ENCODE assay signal across 8 mouse cellular contexts in the genomic region with DNA sequence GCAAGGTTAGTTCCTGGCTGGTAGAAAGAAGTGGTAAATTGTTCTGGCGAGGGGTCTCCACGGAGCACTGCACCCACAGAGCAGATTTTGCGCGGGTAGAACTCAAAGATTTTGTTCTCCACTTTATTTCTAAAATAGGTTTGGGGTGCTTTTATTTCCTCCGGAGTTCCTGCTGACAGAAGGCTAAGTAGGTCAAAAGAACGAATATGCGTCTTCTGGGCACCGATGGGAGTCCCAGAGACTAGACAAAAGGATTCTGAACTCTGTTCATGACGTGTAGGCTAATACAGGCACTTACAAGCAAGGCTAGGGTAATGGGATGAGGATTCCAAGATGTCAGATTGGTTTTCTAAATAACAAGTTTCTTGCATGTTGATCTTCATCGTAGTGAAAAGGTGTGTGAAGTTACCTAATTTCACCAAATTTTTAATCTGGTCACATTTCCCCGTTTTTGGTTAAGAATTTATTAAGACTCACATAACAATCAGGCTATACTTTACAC. TPM values are rescaled to one million over a fixed set of nuclear protein-coding genes. Genes with fewer than 3 reads are reported as not detected.
DNase-seq lines count a peak whose midpoint lies in the region; ATAC-seq lines count a peak whose summit lies in the region.

No protein-coding gene starts in this region.

- H3K4me2 ChIP-seq in kidney, embryonic 14.5 days (replicated peaks; ENCODE audit: low read depth, low read length), result peak overlapping the region; percentile 73
- peak overlapping the region; percentile 72 for H3K4me2 ChIP-seq in hindbrain, embryonic 12.5 days (replicated peaks)
- H3K4me2 ChIP-seq in midbrain, embryonic 14.5 days (ENCODE audit: low read length), result peak overlapping the region; percentile 73

- peak overlapping the region; percentile 96 for H3K9ac ChIP-seq in kidney, embryonic 14.5 days (ENCODE audit: low read depth, low read length)
- peak overlapping the region; percentile 83 for H3K9ac ChIP-seq in hindbrain, embryonic 12.5 days
- peak overlapping the region; percentile 86 for H3K9ac ChIP-seq in midbrain, embryonic 14.5 days (replicated peaks; ENCODE audit: low read length)

- ATAC-seq in kidney, embryonic 14.5 days (ENCODE audit: low FRiP score, low TSS enrichment), result 0 out of 2 replicates have a peak, but pooled peaks have one; percentile 5
- ATAC-seq in hindbrain, embryonic 12.5 days (ENCODE audit: low FRiP score), result no peak
- ATAC-seq in midbrain, embryonic 14.5 days (ENCODE audit: low FRiP score, low TSS enrichment), result no peak
- no peak for ATAC-seq in granulocyte monocyte progenitor cell, adult 5-6 weeks (replicated peaks; ENCODE audit: poor library complexity, severe bottlenecking)

- H3K4me3 ChIP-seq in kidney, embryonic 14.5 days (ENCODE audit: low read length), result peak overlapping the region; percentile 94
- H3K4me3 ChIP-seq in hindbrain, embryonic 12.5 days, result peak overlapping the region; percentile 69
- peak overlapping the region; percentile 85 for H3K4me3 ChIP-seq in midbrain, embryonic 14.5 days (replicated peaks; ENCODE audit: low read depth, low read length)

- H3K27me3 ChIP-seq in kidney, embryonic 14.5 days (ENCODE audit: control insufficient read depth, insufficient read depth, low read length), result no peaks in the 10 kb centered on the region
- H3K27me3 ChIP-seq in hindbrain, embryonic 12.5 days, result no peaks in the 10 kb centered on the region
- H3K27me3 ChIP-seq in midbrain, embryonic 14.5 days (ENCODE audit: control insufficient read depth, insufficient read depth, low read length), result no peaks in the 10 kb centered on the region

- no peaks in the 10 kb centered on the region for H3K9me3 ChIP-seq in kidney, embryonic 14.5 days (ENCODE audit: control insufficient read depth, low read length)
- H3K9me3 ChIP-seq in hindbrain, embryonic 12.5 days (replicated peaks), result no peaks in the 10 kb centered on the region
- H3K9me3 ChIP-seq in midbrain, embryonic 14.5 days (ENCODE audit: control insufficient read depth, low read length), result no peaks in the 10 kb centered on the region

- 6% methylated on average over 11 of the region's 11 CpGs for WGBS in kidney, embryonic 14.5 days
- 4% methylated on average over 11 of the region's 11 CpGs for WGBS in hindbrain, embryonic 12.5 days
- WGBS in midbrain, embryonic 14.5 days, result 6% methylated on average over 11 of the region's 11 CpGs

- peaks cover 30% of the 10 kb centered on the region for H3K36me3 ChIP-seq in kidney, embryonic 14.5 days (ENCODE audit: control insufficient read depth, insufficient read depth, low read length)
- peaks cover 25% of the 10 kb centered on the region for H3K36me3 ChIP-seq in hindbrain, embryonic 12.5 days
- peaks cover 29% of the 10 kb centered on the region for H3K36me3 ChIP-seq in midbrain, embryonic 14.5 days (ENCODE audit: control insufficient read depth, insufficient read depth, low read length)

- DNase-seq in kidney, postnatal 10 days, result no peak
- DNase-seq in MN1 (ENCODE audit: low spot score), result peak; percentile 49
- DNase-seq in midbrain, embryonic 14.5 days, result no peak
- DNase-seq in ovary, adult 18-20 months (ENCODE audit: low spot score), result no peak
- no peak for DNase-seq in ovary, postnatal 36 days (ENCODE audit: low spot score)

- H3K27ac ChIP-seq in kidney, embryonic 14.5 days (ENCODE audit: low read depth, low read length), result peak overlapping the region; percentile 79; the same call in 1 of the 2 replicates
- H3K27ac ChIP-seq in hindbrain, embryonic 12.5 days, result peak overlapping the region; percentile 74; the same call in 1 of the 2 replicates
- H3K27ac ChIP-seq in midbrain, embryonic 14.5 days (replicated peaks; ENCODE audit: low read depth, low read length), result 0 out of 2 replicates have a peak overlapping the region, but pooled peaks have one; percentile 79

- H3K4me1 ChIP-seq in kidney, embryonic 14.5 days (ENCODE audit: control insufficient read depth, insufficient read depth, low read length), result peaks cover 14% of the 10 kb centered on the region; the same call in 1 of the 2 replicates
- peaks cover 23% of the 10 kb centered on the region for H3K4me1 ChIP-seq in hindbrain, embryonic 12.5 days
- H3K4me1 ChIP-seq in midbrain, embryonic 14.5 days (ENCODE audit: control insufficient read depth, insufficient read depth, low read length), result peaks cover 22% of the 10 kb centered on the region

RNA-seq across cellular contexts. Expression of gene Nudcd2, which starts 0.8 kb away (rescaled TPM):
- polyA plus RNA-seq in kidney, embryonic 14.5 days (2014; fragmentation: Nextera tagmentation; extraction: Ambion mirVana), result 204 and 255 TPM in 2 replicates
- 126 and 128 TPM in 2 replicates for polyA plus RNA-seq in hindbrain, embryonic 12.5 days (2016; fragmentation: Nextera tagmentation; extraction: Ambion mirVana)
- 62.9 and 74.9 TPM in 2 replicates for polyA plus RNA-seq in midbrain, embryonic 14.5 days (2014; fragmentation: Nextera tagmentation; extraction: Ambion mirVana)
- total RNA-seq in granulocyte monocyte progenitor cell, adult 5-6 weeks (2014; fragmentation: Nextera tagmentation), result 77.5 and 108 TPM in 2 replicates
- 176 and 201 TPM in 2 replicates for total RNA-seq in granulocyte monocyte progenitor cell, adult 5-6 weeks (2017)

RNA-seq across cellular contexts. Expression of gene Hmmr, which starts 1.1 kb away (rescaled TPM):
- polyA plus RNA-seq in kidney, embryonic 14.5 days (2014; fragmentation: Nextera tagmentation; extraction: Ambion mirVana), result 55.6 and 56.6 TPM in 2 replicates
- 34.3 and 36.9 TPM in 2 replicates for polyA plus RNA-seq in hindbrain, embryonic 12.5 days (2016; fragmentation: Nextera tagmentation; extraction: Ambion mirVana)
- polyA plus RNA-seq in midbrain, embryonic 14.5 days (2014; fragmentation: Nextera tagmentation; extraction: Ambion mirVana), result 5.1 and 8.7 TPM in 2 replicates
- 11.1 and 27.0 TPM in 2 replicates for total RNA-seq in granulocyte monocyte progenitor cell, adult 5-6 weeks (2014; fragmentation: Nextera tagmentation)
- total RNA-seq in granulocyte monocyte progenitor cell, adult 5-6 weeks (2017), result 71.2 and 85.8 TPM in 2 replicates

RNA-seq across cellular contexts. Expression of gene Ccng1, which starts 20.8 kb away (rescaled TPM):
- 24.7 and 35.2 TPM in 2 replicates for polyA plus RNA-seq in kidney, embryonic 14.5 days (2014; fragmentation: Nextera tagmentation; extraction: Ambion mirVana)
- 42.9 and 43.1 TPM in 2 replicates for polyA plus RNA-seq in hindbrain, embryonic 12.5 days (2016; fragmentation: Nextera tagmentation; extraction: Ambion mirVana)
- polyA plus RNA-seq in midbrain, embryonic 14.5 days (2014; fragmentation: Nextera tagmentation; extraction: Ambion mirVana), result 31.0 and 43.6 TPM in 2 replicates
- 44.0 and 58.2 TPM in 2 replicates for total RNA-seq in granulocyte monocyte progenitor cell, adult 5-6 weeks (2014; fragmentation: Nextera tagmentation)
- 53.7 and 71.2 TPM in 2 replicates for total RNA-seq in granulocyte monocyte progenitor cell, adult 5-6 weeks (2017)

RNA-seq across cellular contexts. Expression of gene Mat2b, which starts 39.3 kb away (rescaled TPM):
- polyA plus RNA-seq in kidney, embryonic 14.5 days (2014; fragmentation: Nextera tagmentation; extraction: Ambion mirVana), result 94.7 and 104 TPM in 2 replicates
- polyA plus RNA-seq in hindbrain, embryonic 12.5 days (2016; fragmentation: Nextera tagmentation; extraction: Ambion mirVana), result 77.3 and 79.3 TPM in 2 replicates
- polyA plus RNA-seq in midbrain, embryonic 14.5 days (2014; fragmentation: Nextera tagmentation; extraction: Ambion mirVana), result 55.3 and 69.9 TPM in 2 replicates
- 76.7 and 94.3 TPM in 2 replicates for total RNA-seq in granulocyte monocyte progenitor cell, adult 5-6 weeks (2014; fragmentation: Nextera tagmentation)
- total RNA-seq in granulocyte monocyte progenitor cell, adult 5-6 weeks (2017), result 111 and 159 TPM in 2 replicates
